Mouse (Mus musculus): ENCODE data around the gene Snx20.

DNA sequence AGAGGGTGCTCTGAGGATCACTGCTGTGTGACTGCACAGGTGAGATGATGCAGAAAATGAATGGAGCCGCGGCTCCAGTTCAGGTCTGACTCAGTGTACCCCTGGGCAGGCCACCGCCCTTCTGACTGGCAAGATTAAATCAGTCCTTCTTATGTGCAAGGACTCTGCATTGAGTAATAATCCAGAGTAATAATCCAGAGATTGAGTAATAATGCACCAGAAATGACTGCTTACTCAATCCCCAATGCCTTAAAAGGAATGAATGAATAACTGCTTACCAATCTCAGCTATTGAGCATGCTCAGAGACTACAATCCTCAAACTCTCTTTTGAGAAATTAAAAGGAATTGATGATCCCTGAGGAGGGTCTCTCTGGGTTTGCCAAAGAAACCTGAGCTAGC lies 3.0 kb upstream of the Snx20 start:
- TF ChIP-seq CTCF (IDR thresholded peaks at IDR 0.05; ENCODE audit: low read depth, low read length): no peak
- no peak for TF ChIP-seq POLR2A (IDR thresholded peaks at IDR 0.05; ENCODE audit: insufficient read depth, low read length)
